Mouse (Mus musculus) megakaryocyte-erythroid progenitor cell, adult 5 weeks (primary cell): Measurements from ENCODE around the gene Olfr704. TPM values are rescaled to one million over a fixed set of nuclear protein-coding genes. Genes with fewer than 3 reads are reported as not detected.

ENCODE experiments used
- polyA plus RNA-seq: library from polyadenylated mRNA; stranded (reverse); fragments of >175 nt; gene quantifications from 2 replicates; pipeline ENCODE4 v1.2.3, GENCODE M21; 2012

The Olfr704 gene
- not detected in 2 replicates for polyA plus RNA-seq

GRCm38 (mm10) chr7:106862885-106863284, at the start of gene Olfr704:
TSS of gene Olfr704 (plus strand) at chr7:106863185.

GRCm38 (mm10) chr7:106813829-106814228, 49.2 kb upstream of the Olfr704 start, which contains the start of gene Olfr701:
TSS of gene Olfr701 (plus strand) at chr7:106814129.

GRCm38 (mm10) chr7:106833793-106834192, 29.2 kb upstream of the Olfr704 start, which contains the start of gene Olfr702:
TSS of gene Olfr702 (minus strand) at chr7:106833893.

GRCm38 (mm10) chr7:106843060-106843459, 19.9 kb upstream of the Olfr704 start, which contains the start of gene Olfr703:
TSS of gene Olfr703 (plus strand) at chr7:106843360.

GRCm38 (mm10) chr7:106876791-106877190, 13.8 kb downstream of the Olfr704 start, which contains the start of gene Olfr705:
TSS of gene Olfr705 (minus strand) at chr7:106876891.

GRCm38 (mm10) chr7:106888062-106888461, 25.1 kb downstream of the Olfr704 start, which contains the start of gene Olfr706:
TSS of gene Olfr706 (minus strand) at chr7:106888162.

GRCm38 (mm10) chr7:106901141-106901540, 38.2 kb downstream of the Olfr704 start, which contains the start of gene Olfr707:
TSS of gene Olfr707 (minus strand) at chr7:106901241.

GRCm38 (mm10) chr7:106907676-106908075, 44.7 kb downstream of the Olfr704 start, which contains the start of gene Olfr1532-ps1:
TSS of gene Olfr1532-ps1 (plus strand) at chr7:106908001.

Other genes starting within 250 kb of the Olfr704 start
- not detected in 2 replicates for gene Olfr693, start 182.6 kb upstream of the Olfr704 start, polyA plus RNA-seq
- gene Olfr694, start 171.4 kb upstream of the Olfr704 start, polyA plus RNA-seq = not detected in 2 replicates
- gene Olfr695, start 146.8 kb upstream of the Olfr704 start, polyA plus RNA-seq = not detected in 2 replicates
- gene Olfr697, start 120.7 kb upstream of the Olfr704 start, polyA plus RNA-seq = not detected in 2 replicates
- gene Olfr698, start 107.8 kb upstream of the Olfr704 start, polyA plus RNA-seq = not detected in 2 replicates
- 0.18 TPM in 1 of 2 replicates, not detected in the other for gene Olfr699, start 70.0 kb upstream of the Olfr704 start, polyA plus RNA-seq
- not detected in 2 replicates for gene Olfr700, start 54.4 kb upstream of the Olfr704 start, polyA plus RNA-seq
- gene Olfr701, start 49.1 kb upstream of the Olfr704 start, polyA plus RNA-seq = not detected in 2 replicates
- gene Olfr702, start 29.3 kb upstream of the Olfr704 start, polyA plus RNA-seq = not detected in 2 replicates
- not detected in 2 replicates for gene Olfr703, start 19.8 kb upstream of the Olfr704 start, polyA plus RNA-seq
- not detected in 2 replicates for gene Olfr705, start 13.7 kb downstream of the Olfr704 start, polyA plus RNA-seq
- gene Olfr706, start 25.0 kb downstream of the Olfr704 start, polyA plus RNA-seq = not detected in 2 replicates
- not detected in 2 replicates for gene Olfr707, start 38.1 kb downstream of the Olfr704 start, polyA plus RNA-seq
- gene Olfr1532-ps1, start 44.8 kb downstream of the Olfr704 start, polyA plus RNA-seq = not detected in 2 replicates
- not detected in 2 replicates for gene Olfr709-ps1, start 69.0 kb downstream of the Olfr704 start, polyA plus RNA-seq
- not detected in 2 replicates for gene Olfr710, start 85.1 kb downstream of the Olfr704 start, polyA plus RNA-seq
- not detected in 2 replicates for gene Olfr6, start 100.8 kb downstream of the Olfr704 start, polyA plus RNA-seq
- gene Olfr711, start 112.3 kb downstream of the Olfr704 start, polyA plus RNA-seq = not detected in 2 replicates
- 0.10 and 0.13 TPM in 2 replicates for gene Olfr2, start 142.9 kb downstream of the Olfr704 start, polyA plus RNA-seq
- gene Olfr713, start 168.0 kb downstream of the Olfr704 start, polyA plus RNA-seq = 0.01 TPM in 1 of 2 replicates, not detected in the other
- gene Olfr714, start 207.8 kb downstream of the Olfr704 start, polyA plus RNA-seq = not detected in 2 replicates
- not detected in 2 replicates for gene Olfr17, start 230.0 kb downstream of the Olfr704 start, polyA plus RNA-seq
- gene Olfr715b, start 247.2 kb downstream of the Olfr704 start, polyA plus RNA-seq = not detected in 2 replicates